Mouse (Mus musculus): ENCODE data around the gene Mogat2. TPM values are rescaled to one million over a fixed set of nuclear protein-coding genes. Genes with fewer than 3 reads are reported as not detected.

The Mogat2 gene
- polyA plus RNA-seq, 1 experiment, result not detected

DNA sequence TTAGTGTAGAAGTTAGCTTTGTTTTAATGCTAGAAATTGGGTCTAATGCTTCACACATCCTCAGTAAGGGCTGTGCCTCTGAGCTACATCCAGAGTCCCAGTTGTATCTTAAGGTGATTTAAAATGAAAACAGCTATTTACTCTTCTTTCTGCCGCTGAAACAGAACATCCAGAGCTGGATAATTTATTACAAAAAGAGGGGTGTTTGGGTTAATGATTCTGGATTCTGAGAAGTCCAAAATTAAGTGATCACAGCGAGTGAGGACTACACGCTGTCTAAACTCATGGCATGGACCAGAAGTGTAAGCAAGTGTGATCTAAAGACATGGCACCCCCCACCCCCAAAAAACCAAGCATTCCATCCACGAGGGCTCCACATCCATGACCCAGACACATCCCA, 44.5 kb downstream of the Mogat2 start:
- DNase-seq, result no peak
- H3K27ac ChIP-seq (ENCODE audit: insufficient read depth, low read length), result no peak overlapping the region
- H3K27me3 ChIP-seq (ENCODE audit: control insufficient read depth, insufficient read depth, low read length), result no peaks in the 10 kb centered on the region
- no peak for TF ChIP-seq POLR2A (IDR thresholded peaks at IDR 0.05; ENCODE audit: borderline replicate concordance, insufficient read depth, low read length)
- no peak for TF ChIP-seq CTCF (IDR thresholded peaks at IDR 0.05; ENCODE audit: borderline replicate concordance, insufficient read depth, low read depth, low read length)
- H3K4me3 ChIP-seq (replicated peaks; ENCODE audit: insufficient read depth, low read depth, low read length), result no peak overlapping the region
- 90% methylated on average over 4 of the region's 4 CpGs for WGBS
- no peaks in the 10 kb centered on the region for H3K4me1 ChIP-seq (ENCODE audit: control insufficient read depth, insufficient read depth, low read length)

DNA sequence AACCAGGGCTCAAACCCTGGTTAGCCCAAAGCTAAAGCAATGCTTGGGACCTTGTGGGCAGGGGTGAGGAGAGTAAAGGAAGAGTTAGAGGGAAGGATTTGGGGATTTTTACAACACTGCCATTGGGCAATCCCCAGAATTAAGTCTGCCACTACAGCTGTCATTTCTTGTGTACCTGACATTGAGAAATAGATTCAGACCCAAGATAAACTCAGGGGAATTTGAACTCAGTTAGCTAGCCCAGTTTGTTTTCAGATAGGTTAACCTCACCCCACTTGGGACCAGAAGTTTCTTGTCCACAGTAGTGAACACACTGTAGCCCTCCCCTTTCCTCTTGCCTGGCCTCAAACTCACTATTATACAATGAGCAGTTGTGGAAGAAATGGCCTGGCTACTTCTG, 47.0 kb downstream of the Mogat2 start:
- no peak overlapping the region for H3K4me3 ChIP-seq (replicated peaks; ENCODE audit: insufficient read depth, low read depth, low read length)
- no peaks in the 10 kb centered on the region for H3K4me1 ChIP-seq (ENCODE audit: control insufficient read depth, insufficient read depth, low read length)
- TF ChIP-seq CTCF (IDR thresholded peaks at IDR 0.05; ENCODE audit: borderline replicate concordance, insufficient read depth, low read depth, low read length) (no peak), POLR2A (IDR thresholded peaks at IDR 0.05; ENCODE audit: borderline replicate concordance, insufficient read depth, low read length) (no peak)
- H3K27ac ChIP-seq (ENCODE audit: insufficient read depth, low read length), result no peak overlapping the region
- DNase-seq, result no peak
- no peaks in the 10 kb centered on the region for H3K27me3 ChIP-seq (ENCODE audit: control insufficient read depth, insufficient read depth, low read length)

GRCm38 (mm10) chr7:99189885-99190284, 48.5 kb downstream of the Mogat2 start:
- no peak for DNase-seq
- no peaks in the 10 kb centered on the region for H3K4me1 ChIP-seq (ENCODE audit: control insufficient read depth, insufficient read depth, low read length)
- WGBS, result 92% methylated on average over 5 of the region's 5 CpGs
- TF ChIP-seq POLR2A (IDR thresholded peaks at IDR 0.05; ENCODE audit: borderline replicate concordance, insufficient read depth, low read length) (no peak), CTCF (IDR thresholded peaks at IDR 0.05; ENCODE audit: borderline replicate concordance, insufficient read depth, low read depth, low read length) (no peak)
- H3K27me3 ChIP-seq (ENCODE audit: control insufficient read depth, insufficient read depth, low read length), result no peaks in the 10 kb centered on the region
- H3K4me3 ChIP-seq (replicated peaks; ENCODE audit: insufficient read depth, low read depth, low read length), result no peak overlapping the region
- H3K27ac ChIP-seq (ENCODE audit: insufficient read depth, low read length), result no peak overlapping the region

GRCm38 (mm10) chr7:99188630-99189029, 49.8 kb downstream of the Mogat2 start:
- Histone ChIP-seq H3K27ac (ENCODE audit: insufficient read depth, low read length) (no peak overlapping the region), H3K4me1 (ENCODE audit: control insufficient read depth, insufficient read depth, low read length) (no peaks in the 10 kb centered on the region), H3K4me3 (replicated peaks; ENCODE audit: insufficient read depth, low read depth, low read length) (no peak overlapping the region), H3K27me3 (ENCODE audit: control insufficient read depth, insufficient read depth, low read length) (no peaks in the 10 kb centered on the region)
- DNase-seq, result no peak
- TF ChIP-seq CTCF (IDR thresholded peaks at IDR 0.05; ENCODE audit: borderline replicate concordance, insufficient read depth, low read depth, low read length), result no peak
- no peak for TF ChIP-seq POLR2A (IDR thresholded peaks at IDR 0.05; ENCODE audit: borderline replicate concordance, insufficient read depth, low read length)
- WGBS, result 87% methylated on average over 6 of the region's 6 CpGs

GRCm38 (mm10) chr7:99187451-99187850, 51.0 kb downstream of the Mogat2 start:
- H3K27me3 ChIP-seq (ENCODE audit: control insufficient read depth, insufficient read depth, low read length), result no peaks in the 10 kb centered on the region
- WGBS, result 72% methylated on average over 5 of the region's 5 CpGs

DNA sequence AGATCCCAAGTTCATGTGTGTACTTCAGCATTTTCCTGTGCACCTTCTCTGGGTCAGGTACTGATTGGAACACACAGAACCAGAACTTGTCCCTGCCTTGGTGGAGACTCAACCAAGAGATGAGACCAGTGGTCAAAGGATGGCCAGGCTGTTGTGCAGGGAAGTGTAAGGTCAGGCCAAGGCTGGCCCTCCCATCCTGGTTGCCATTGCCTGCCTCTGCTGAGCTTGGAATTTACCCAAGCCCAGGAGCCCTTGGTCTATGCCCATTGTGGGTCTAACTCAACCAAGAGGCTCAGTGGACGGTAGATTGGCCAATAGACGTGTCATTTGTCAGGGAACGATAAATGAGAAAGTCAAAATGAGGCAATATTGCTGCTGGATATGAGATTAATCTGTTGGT, 53.0 kb downstream of the Mogat2 start:
- H3K27me3 ChIP-seq (ENCODE audit: control insufficient read depth, insufficient read depth, low read length), result no peaks in the 10 kb centered on the region
- H3K4me3 ChIP-seq (replicated peaks; ENCODE audit: insufficient read depth, low read depth, low read length), result no peak overlapping the region
- 91% methylated on average over 3 of the region's 3 CpGs for WGBS
- no peak for DNase-seq
- no peak overlapping the region for H3K27ac ChIP-seq (ENCODE audit: insufficient read depth, low read length)
- H3K4me1 ChIP-seq (ENCODE audit: control insufficient read depth, insufficient read depth, low read length), result peaks cover 12% of the 10 kb centered on the region; the same call in 1 of the 2 replicates
- TF ChIP-seq CTCF (IDR thresholded peaks at IDR 0.05; ENCODE audit: borderline replicate concordance, insufficient read depth, low read depth, low read length) (no peak), POLR2A (IDR thresholded peaks at IDR 0.05; ENCODE audit: borderline replicate concordance, insufficient read depth, low read length) (no peak)

More at GRCm38 (mm10) chr7:99187451-99187850, 51.0 kb downstream of the Mogat2 start:
- no peak for DNase-seq
- H3K4me1 ChIP-seq (ENCODE audit: control insufficient read depth, insufficient read depth, low read length), result no peaks in the 10 kb centered on the region; the same call in 1 of the 2 replicates
- no peak overlapping the region for H3K27ac ChIP-seq (ENCODE audit: insufficient read depth, low read length)
- TF ChIP-seq POLR2A (IDR thresholded peaks at IDR 0.05; ENCODE audit: borderline replicate concordance, insufficient read depth, low read length), result no peak
- no peak overlapping the region for H3K4me3 ChIP-seq (replicated peaks; ENCODE audit: insufficient read depth, low read depth, low read length)

DNA sequence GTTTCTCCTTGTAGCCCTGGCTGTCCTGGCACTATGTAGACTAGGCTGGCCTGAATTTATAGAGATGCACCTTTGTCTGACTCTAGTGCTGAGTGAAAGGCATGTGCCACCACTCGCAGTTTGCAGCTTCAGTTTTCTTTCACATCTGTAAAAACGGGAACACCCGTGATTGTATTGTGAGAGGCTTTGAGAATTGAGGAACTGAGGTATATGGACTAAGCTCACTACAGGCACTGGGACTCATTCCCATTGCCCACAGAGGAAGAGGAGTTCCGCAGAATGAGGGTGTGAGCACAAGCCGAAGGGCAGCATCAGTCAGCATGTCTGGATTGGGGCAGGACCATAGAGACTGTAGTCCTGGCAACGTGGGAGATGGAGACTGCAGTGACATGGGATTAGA, 54.7 kb downstream of the Mogat2 start:
- Histone ChIP-seq H3K27ac (ENCODE audit: insufficient read depth, low read length) (no peak overlapping the region), H3K27me3 (ENCODE audit: control insufficient read depth, insufficient read depth, low read length) (no peaks in the 10 kb centered on the region), H3K4me3 (replicated peaks; ENCODE audit: insufficient read depth, low read depth, low read length) (no peak overlapping the region), H3K4me1 (ENCODE audit: control insufficient read depth, insufficient read depth, low read length) (peaks cover 12% of the 10 kb centered on the region; the same call in 1 of the 2 replicates)
- 81% methylated on average over 6 of the region's 6 CpGs for WGBS
- no peak for DNase-seq
- TF ChIP-seq CTCF (IDR thresholded peaks at IDR 0.05; ENCODE audit: borderline replicate concordance, insufficient read depth, low read depth, low read length) (no peak), POLR2A (IDR thresholded peaks at IDR 0.05; ENCODE audit: borderline replicate concordance, insufficient read depth, low read length) (no peak)

DNA sequence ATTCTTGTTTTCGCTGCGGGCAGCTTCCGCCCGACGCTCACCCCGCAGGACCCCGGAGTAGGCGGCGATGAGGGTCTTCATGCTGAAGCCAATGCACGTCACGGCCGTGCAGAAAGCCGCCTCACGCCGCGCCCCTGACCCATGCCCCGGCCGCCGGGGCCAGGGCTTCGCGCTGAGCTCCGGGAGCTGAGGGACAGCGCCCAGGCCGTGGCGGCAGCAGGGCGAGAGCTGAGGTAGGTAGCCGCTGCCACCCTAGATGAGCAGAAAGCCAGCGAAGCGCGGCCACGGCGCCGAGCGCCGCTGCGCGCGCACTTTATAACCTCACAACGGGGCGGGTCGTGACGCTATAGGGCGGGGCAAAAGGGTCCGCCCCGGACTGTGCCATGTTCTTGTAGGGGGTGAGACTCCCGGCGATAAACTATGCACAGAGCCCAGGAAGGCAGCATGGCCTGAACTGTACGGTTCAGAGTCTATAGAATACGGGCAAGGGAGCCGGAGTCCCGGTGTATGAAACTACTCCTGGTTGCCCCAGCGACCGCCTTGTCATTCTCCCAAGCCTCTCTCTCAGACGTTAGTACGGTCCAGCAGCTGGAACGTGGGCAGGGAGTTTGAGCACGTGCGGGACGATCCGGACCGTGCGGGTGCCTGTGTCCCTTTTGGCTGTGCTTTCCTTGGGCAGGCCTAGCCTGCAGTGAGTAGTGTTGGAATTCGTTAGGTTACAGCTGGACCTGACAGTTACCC, 55.8 kb downstream of the Mogat2 start, which contains the start of gene Dgat2:
TSS of gene Dgat2 (minus strand) at position 288 of the 741 bp plus-strand sequence.
- DNase-seq, result peak; percentile 90 to 96

More for the DNA sequence above, 55.8 kb downstream of the Mogat2 start, which contains the start of gene Dgat2:
- Histone ChIP-seq H3K27ac (ENCODE audit: insufficient read depth, low read length) (peak within 1 kb of the TSS; percentile 83), H3K4me3 (replicated peaks; ENCODE audit: insufficient read depth, low read depth, low read length) (peak within 1 kb of the TSS; percentile 64), H3K27me3 (ENCODE audit: control insufficient read depth, insufficient read depth, low read length) (no peaks in the 10 kb centered on the region), H3K4me1 (ENCODE audit: control insufficient read depth, insufficient read depth, low read length) (peaks cover 12% of the 10 kb centered on the region; the same call in 1 of the 2 replicates)
- TF ChIP-seq POLR2A (IDR thresholded peaks at IDR 0.05; ENCODE audit: borderline replicate concordance, insufficient read depth, low read length) (peak; percentile 98), CTCF (IDR thresholded peaks at IDR 0.05; ENCODE audit: borderline replicate concordance, insufficient read depth, low read depth, low read length) (no peak)
- WGBS, result under 1% methylated on average over 63 of the region's 63 CpGs
